Mouse (Mus musculus) CH12.LX (cell line): ENCODE data around the gene 4930523C07Rik.

Experiments used
- CTCF ChIP-seq, 2 experiments: IDR thresholded peaks in 1 of 2; conservative IDR thresholded peaks in 1 of 2; 2 replicates each; pipeline ENCODE4 v1.5.1; 2011 to 2012; ENCODE audit warnings: low read depth in 2 of 2, low read length in 2 of 2, improper control_type of control experiment in 1 of 2, inconsistent platforms in 1 of 2, mild to moderate bottlenecking in 1 of 2, moderate library complexity in 1 of 2
- HCFC1 ChIP-seq: IDR thresholded peaks from 2 replicates; pipeline ENCODE4 v1.6.1; 2012; ENCODE audit warnings: low read depth, mild to moderate bottlenecking, inconsistent platforms, low read length, improper control_type of control experiment
- MAX ChIP-seq: IDR thresholded peaks from 2 replicates; pipeline ENCODE4 v1.6.1; 2011; ENCODE audit warnings: low read length, improper control_type of control experiment
- POLR2A ChIP-seq: IDR thresholded peaks from 2 replicates; pipeline ENCODE4 v1.6.1; 2011; ENCODE audit warnings: low read depth, mild to moderate bottlenecking, improper control_type of control experiment, low read length
- RAD21 ChIP-seq: IDR thresholded peaks from 2 replicates; pipeline ENCODE4 v1.6.1; 2011; ENCODE audit warnings: low read depth, mild to moderate bottlenecking, low read length, improper control_type of control experiment, moderate library complexity
- TCF12 ChIP-seq: IDR thresholded peaks from 2 replicates; pipeline ENCODE4 v1.6.1; 2014; ENCODE audit warnings: low read depth, mild to moderate bottlenecking, inconsistent platforms, low read length, improper control_type of control experiment
- UBTF ChIP-seq: IDR thresholded peaks from 2 replicates; pipeline ENCODE4 v1.6.1; 2012; ENCODE audit warnings: low read depth, mild to moderate bottlenecking, inconsistent platforms, low read length, improper control_type of control experiment, moderate library complexity
- USF1 ChIP-seq: IDR thresholded peaks from 2 replicates; pipeline ENCODE4 v1.6.1; 2014; ENCODE audit warnings: low read depth, mild to moderate bottlenecking, inconsistent platforms, low read length, improper control_type of control experiment
- USF2 ChIP-seq: conservative IDR thresholded peaks from 2 replicates; pipeline ENCODE4 v1.6.1; 2011; ENCODE audit warnings: low read depth, low read length, improper control_type of control experiment
- ZC3H11A ChIP-seq: IDR thresholded peaks from 2 replicates; pipeline ENCODE4 v1.6.1; 2012; ENCODE audit warnings: low read depth, mild to moderate bottlenecking, inconsistent platforms, low read length, improper control_type of control experiment

DNA sequence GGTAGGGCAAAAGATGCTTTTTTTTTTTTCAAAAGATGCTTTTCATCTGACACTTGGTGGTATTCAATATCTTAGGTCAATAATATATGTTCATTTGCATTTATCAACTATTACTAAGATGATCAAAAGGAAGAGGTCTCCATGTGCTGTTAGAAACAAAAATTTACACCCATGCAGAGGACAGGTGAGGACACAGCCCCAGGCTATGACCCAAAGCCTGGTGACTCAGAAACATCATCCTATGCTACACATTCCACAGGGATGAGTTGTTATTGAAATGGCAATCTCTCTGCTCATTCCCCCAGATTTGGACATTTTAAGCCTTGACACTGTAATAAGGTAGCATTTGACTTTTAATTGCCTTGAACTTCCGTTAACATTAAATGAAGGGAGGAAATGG is 15.7 kb downstream of the 4930523C07Rik start:
- TF ChIP-seq TCF12 (no peak), UBTF (no peak), RAD21 (no peak), USF1 (no peak), HCFC1 (no peak), MAX (no peak), CTCF (conservative IDR thresholded peaks at IDR 0.05 in 1 of 2, IDR thresholded peaks at IDR 0.05 in 1 of 2; ENCODE audit: low read depth in 2 of 2, low read length in 2 of 2) (no peak), USF2 (no peak), POLR2A (no peak), ZC3H11A (no peak)
